Mouse (Mus musculus): ENCODE measurements around the gene Vwa3b.

The Vwa3b gene

GRCm38 (mm10) chr1:37011626-37012209 is 14.7 kb upstream of the Vwa3b start:
- no peak for DNase-seq (ENCODE audit: low spot score)

DNA sequence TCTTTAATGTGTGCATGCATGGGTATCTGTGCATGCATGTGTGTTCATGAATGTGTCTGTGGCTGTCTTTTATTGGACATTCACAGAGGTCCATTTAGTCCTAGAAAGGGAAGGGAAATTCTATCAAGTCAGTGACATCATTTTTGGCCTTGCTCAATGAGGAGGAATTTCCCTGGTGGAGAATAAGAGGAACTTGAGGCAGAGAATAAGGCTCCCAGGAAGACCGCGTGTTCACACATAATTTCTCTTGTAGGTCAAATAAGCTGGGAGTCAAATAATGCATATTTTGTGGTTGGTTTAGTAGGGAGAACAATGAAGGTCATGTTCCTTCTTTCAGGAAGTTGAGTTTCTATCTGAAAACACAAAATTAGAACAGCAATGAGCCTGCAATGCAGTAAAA is 13.4 kb upstream of the Vwa3b start:
- no peak for DNase-seq (ENCODE audit: low spot score)

DNA sequence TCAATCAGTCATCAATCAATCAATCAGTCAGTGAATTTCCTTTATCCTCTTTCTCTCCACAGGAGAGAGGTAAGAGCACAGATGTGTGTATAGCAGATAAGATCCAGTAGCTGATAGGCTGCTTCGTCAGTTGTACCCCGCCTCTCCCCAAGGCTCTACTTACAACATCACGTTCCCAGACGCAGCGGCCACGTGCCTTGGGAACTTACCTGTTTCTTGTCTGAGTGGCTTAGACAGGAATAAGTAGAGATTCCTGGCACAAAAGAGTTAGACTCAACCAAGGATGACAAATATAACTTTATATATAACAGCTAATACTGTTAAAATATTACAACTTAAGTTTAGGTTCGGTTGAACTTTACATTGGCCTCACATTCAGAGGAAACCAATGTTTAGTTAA is 12.7 kb upstream of the Vwa3b start:
- DNase-seq (ENCODE audit: low spot score) = no peak

- DNase-seq (ENCODE audit: low spot score) = no peak
Observed at GRCm38 (mm10) chr1:37019017-37019416, 7.4 kb upstream of the Vwa3b start.

- no peak for DNase-seq (ENCODE audit: low spot score)
Observed at GRCm38 (mm10) chr1:37022704-37023103, 3.7 kb upstream of the Vwa3b start.

DNA sequence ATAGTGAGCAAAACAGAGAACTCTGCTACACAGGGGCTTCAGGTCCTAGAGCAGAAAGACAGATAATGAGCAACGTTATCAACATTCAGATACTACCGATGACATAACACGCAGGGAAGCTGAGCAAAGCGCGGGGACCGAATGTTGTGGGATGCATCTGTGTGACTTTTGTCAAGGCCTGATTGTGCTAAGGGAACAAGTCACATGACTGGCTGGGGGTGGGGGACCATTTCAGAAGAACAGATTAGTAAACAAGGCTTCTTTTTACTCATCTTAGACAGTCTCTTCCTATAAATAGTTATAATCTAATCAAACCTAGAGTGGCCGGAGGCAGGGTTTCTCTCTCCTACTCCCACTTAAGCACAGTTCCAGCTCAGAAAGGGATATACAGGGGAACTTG is 1.7 kb upstream of the Vwa3b start:
- no peak for DNase-seq (ENCODE audit: low spot score)

DNA sequence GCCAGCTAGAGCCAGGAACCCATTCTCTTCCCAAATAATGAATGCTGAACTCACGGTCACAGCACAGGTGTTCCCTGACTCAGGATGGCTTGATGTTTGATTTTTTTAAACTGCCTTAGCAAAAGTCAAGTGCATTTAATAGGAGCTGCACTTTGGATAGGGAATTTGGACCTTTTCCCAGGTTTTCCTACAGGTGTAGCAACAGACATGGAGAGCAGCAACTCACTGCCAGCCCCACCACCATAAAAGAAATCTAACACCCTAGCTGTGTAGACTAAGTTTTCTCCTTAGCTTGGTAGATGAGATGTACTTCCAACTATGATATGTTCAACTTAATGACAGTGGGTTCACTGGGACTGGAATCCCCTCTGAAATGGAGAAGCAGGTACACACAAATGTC is 1.0 kb upstream of the Vwa3b start:
- DNase-seq (ENCODE audit: low spot score) = no peak

GRCm38 (mm10) chr1:37026866-37027265 is 470 bp downstream of the Vwa3b start:
- no peak for DNase-seq (ENCODE audit: low spot score)

DNA sequence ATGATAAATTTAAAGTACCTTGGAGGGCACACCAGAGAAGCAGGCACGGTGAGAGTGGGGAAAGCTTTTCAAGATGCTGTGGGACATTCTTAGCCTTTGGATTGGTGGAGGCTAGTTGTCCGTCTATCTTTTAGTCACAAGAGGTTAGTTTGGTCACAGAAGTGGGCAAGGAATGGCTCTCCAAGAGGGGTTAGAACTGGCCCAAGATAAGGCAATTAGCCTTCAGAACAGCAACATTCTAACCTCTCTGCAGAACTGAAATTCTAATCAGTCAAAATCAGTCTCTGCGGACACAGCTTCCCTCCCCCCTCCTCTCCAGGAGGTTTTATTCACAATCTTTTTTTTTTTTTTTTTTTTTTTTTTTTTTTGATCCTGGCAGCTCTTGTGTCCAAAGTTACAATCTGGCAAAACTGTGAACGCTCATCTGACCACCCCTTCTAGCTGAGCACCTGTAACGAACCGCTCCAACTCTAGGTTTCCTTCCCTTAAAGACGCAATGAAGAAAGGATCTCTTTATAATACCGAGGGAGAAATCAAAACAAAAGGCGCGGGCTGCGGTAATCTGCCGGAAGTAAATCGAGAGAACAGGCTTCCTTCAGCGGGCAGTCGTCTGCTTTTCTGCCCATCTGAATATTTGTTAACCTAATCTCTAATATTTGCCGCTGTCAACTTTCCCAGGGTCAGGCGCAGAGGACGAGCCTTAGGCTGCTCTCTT is 2.2 kb downstream of the Vwa3b start:
- DNase-seq (ENCODE audit: low spot score) = no peak

DNA sequence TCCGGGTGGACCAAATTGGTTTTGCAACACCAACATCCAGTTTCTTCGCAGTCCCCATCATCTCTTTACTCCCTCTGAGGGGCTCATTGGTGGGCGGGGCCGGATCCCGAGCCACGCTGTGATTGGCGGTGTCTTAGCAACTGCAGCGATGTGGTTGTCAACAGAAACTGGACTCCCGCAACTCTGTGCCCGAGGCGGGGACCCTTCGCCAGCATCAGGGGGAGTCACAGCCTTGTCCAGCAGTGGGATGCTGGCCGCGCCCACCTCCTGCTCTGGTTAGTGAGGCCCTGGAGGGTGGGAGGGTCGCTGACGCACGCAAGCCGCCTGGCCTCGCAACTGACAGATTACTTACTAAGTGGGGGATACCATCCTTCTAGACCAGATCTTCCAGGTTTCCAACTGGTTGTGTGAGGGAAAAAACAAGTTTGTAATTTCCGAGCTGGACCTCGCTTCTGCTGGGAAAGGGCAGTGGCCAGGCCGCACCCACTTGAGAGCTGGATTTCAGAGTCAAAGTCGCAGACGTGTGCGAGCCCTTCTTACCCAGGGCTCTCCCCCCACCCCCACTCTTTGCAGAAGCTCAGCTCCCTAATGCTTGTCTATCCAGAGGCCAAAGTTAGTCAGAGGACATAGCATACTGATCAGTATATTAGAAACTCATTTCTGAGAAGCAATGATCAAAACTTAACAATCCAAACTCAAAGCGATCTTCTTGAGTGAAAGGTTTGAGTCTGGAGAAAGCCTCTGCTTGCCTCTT is 2.9 kb downstream of the Vwa3b start:
- peak; percentile 32 for DNase-seq (ENCODE audit: low spot score)

DNA sequence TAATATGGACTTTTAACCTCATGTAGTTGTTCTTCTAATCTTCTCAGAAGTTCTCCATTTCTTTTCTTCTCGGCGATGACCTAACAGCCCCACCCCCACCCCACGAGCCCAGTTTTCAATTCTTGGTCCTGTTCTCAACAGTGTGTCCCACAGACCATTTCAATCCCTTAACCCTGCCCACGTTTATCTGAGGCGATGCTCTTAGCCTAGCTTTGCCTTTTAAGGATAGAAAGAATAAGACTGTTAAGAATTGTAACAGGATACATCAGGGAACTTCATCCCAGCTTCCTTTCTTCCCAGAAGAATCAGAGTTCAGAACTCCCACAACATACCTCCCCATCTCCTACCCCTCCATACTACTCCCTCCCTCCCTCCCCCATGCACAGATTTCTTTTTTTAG is 3.5 kb downstream of the Vwa3b start:
- DNase-seq (ENCODE audit: low spot score) = no peak

- DNase-seq (ENCODE audit: low spot score) = no peak
Observed at GRCm38 (mm10) chr1:37030693-37031092, 4.3 kb downstream of the Vwa3b start.

DNA sequence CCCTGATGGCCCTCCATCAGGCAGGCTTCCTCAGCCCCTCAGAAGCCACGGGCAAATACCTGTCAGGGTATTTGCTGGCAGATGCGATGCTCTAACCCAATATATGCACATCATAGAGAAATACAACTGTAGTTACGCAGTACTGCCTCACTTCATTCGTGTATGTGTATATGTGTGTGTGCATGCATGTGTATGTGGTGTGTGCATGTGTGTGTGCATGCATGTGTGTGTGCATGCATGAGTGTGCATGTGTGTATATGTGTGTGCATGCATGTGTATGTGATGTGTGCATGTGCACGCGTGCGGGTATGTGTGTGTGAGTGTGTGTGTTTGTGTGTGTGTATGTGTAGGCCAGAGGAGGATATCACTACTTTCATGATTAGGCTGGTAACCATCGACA is 9.5 kb downstream of the Vwa3b start:
- no peak for DNase-seq (ENCODE audit: low spot score)

- DNase-seq (ENCODE audit: low spot score) = no peak
Observed at GRCm38 (mm10) chr1:37041126-37041525, 14.7 kb downstream of the Vwa3b start.

DNA sequence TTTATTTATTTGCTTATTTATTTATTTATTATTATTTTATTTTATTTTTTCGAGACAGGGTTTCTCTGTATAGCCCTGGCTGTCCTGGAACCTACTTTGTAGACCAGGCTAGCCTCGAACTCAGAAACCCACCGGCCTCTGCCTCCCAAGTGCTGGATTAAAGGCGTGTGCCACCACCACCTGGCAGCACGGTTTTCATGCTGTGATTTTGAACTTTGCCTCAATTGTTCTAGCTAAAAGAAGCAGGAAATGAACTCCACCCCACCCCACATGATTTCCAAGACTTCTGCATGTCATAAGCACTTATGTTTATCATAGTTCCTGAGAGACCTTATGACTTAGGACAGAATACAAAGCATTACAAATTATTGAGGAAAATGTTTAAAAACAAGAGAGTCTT is 15.5 kb downstream of the Vwa3b start:
- no peak for DNase-seq (ENCODE audit: low spot score)

- no peak for DNase-seq (ENCODE audit: low spot score)
Observed at GRCm38 (mm10) chr1:37042769-37043168, 16.4 kb downstream of the Vwa3b start.

DNA sequence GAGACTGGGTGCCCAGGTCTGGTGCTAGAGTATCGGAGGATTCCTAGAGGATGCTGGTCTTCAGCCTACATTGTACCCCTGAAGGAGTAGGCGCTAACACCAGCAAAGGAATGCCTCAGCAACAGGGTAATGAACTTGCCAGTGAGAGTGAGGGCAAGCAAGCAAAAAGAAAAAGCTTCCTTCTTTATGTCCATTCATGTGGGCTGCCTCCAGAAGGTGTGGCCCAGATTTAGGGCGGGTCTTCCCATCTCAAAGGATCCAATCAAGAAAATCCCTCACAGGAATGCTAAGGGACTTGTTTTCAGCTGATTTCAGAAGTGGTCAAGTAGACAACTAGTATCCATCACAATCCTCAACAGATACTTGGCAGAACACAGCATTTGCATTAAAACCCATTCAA is 16.8 kb downstream of the Vwa3b start:
- DNase-seq (ENCODE audit: low spot score) = no peak

- DNase-seq (ENCODE audit: low spot score) = no peak
Observed at GRCm38 (mm10) chr1:37045472-37045871, 19.1 kb downstream of the Vwa3b start.

GRCm38 (mm10) chr1:37049159-37049558 is 22.8 kb downstream of the Vwa3b start:
- no peak for DNase-seq (ENCODE audit: low spot score)

- DNase-seq (ENCODE audit: low spot score) = no peak
Observed at GRCm38 (mm10) chr1:37053691-37054090, 27.3 kb downstream of the Vwa3b start.

- no peak for DNase-seq (ENCODE audit: low spot score)
Observed at GRCm38 (mm10) chr1:37056831-37057561, 30.6 kb downstream of the Vwa3b start.

GRCm38 (mm10) chr1:37060856-37061255 is 34.5 kb downstream of the Vwa3b start:
- no peak for DNase-seq (ENCODE audit: low spot score)

GRCm38 (mm10) chr1:37063053-37063452 is 36.7 kb downstream of the Vwa3b start:
- DNase-seq (ENCODE audit: low spot score) = no peak
